In genomic region chr5:100032107-100032506, GRCm38 (mm10) we compare ENCODE assay signal across 16 mouse cellular contexts. TPM values are rescaled to one million over a fixed set of nuclear protein-coding genes. Genes with fewer than 3 reads are reported as not detected.
DNase-seq lines count a peak whose midpoint lies in the region; ATAC-seq and TF ChIP-seq lines count a peak whose summit lies in the region.
"Had no signal": no experiment of that assay in that cellular context is flagged by ENCODE, and none has a peak within 500 bp of the region (broad histone marks: within the 10 kb centered on the region; RNA-seq: fewer than 3 reads in every experiment).

No protein-coding gene starts in this region.

- H3K27ac ChIP-seq in forebrain, postnatal 0 days (ENCODE audit: low read depth, low read length): peak overlapping the region; percentile 15; the same call in 1 of the 2 replicates
- H3K27ac ChIP-seq in forebrain, embryonic 10.5 days: no peak overlapping the region
- H3K27ac ChIP-seq in midbrain, embryonic 11.5 days (ENCODE audit: low read depth, low read length): no peak overlapping the region
- no peak overlapping the region for H3K27ac ChIP-seq in midbrain, embryonic 13.5 days
- H3K27ac ChIP-seq: liver, embryonic 15.5 days had no signal

- DNase-seq in forebrain, postnatal 0 days: no peak
- no peak for DNase-seq in forebrain, embryonic 10.5 days (ENCODE audit: extremely low spot score, low spot score)
- peak; percentile 92 for DNase-seq in midbrain, embryonic 11.5 days (ENCODE audit: low spot score, missing footprints)
- no peak for DNase-seq in brain, embryonic 14.5 days (ENCODE audit: low read depth)
- no peak for DNase-seq in natural killer cell, adult 2 months (ENCODE audit: low spot score in 2 of 2)
- no peak for DNase-seq in cerebellum, postnatal 25 days
- DNase-seq: cerebellum, adult 11 months; layer of hippocampus, adult 9-11 months; right cerebral cortex, postnatal 25 days; thymus, adult 2 months had no signal

- no peaks in the 10 kb centered on the region for H3K9me3 ChIP-seq in forebrain, postnatal 0 days (ENCODE audit: low read length)
- H3K9me3 ChIP-seq in forebrain, embryonic 10.5 days: no peaks in the 10 kb centered on the region
- no peaks in the 10 kb centered on the region for H3K9me3 ChIP-seq in midbrain, embryonic 11.5 days (ENCODE audit: control insufficient read depth, low read length)
- H3K9me3 ChIP-seq in midbrain, embryonic 13.5 days: no peaks in the 10 kb centered on the region
- H3K9me3 ChIP-seq: liver, embryonic 15.5 days had no signal

- peak; percentile 28; the same call in 1 of the 2 replicates for TF ChIP-seq CTCF in forebrain, postnatal 0 days (IDR thresholded peaks at IDR 0.05; ENCODE audit: low read depth)
- TF ChIP-seq CTCF in brain, embryonic 14.5 days (IDR thresholded peaks at IDR 0.05; ENCODE audit: borderline replicate concordance, extremely low read depth, insufficient read depth, insufficient read length): 0 out of 2 replicates have a peak, but pooled peaks have one; percentile 3

- no peak overlapping the region for H3K4me2 ChIP-seq in forebrain, postnatal 0 days (ENCODE audit: low read depth)
- H3K4me2 ChIP-seq in midbrain, embryonic 11.5 days: no peak overlapping the region
- H3K4me2 ChIP-seq in midbrain, embryonic 13.5 days (replicated peaks): no peak overlapping the region
- H3K4me2 ChIP-seq: liver, embryonic 15.5 days had no signal

- ATAC-seq in forebrain, postnatal 0 days: 0 out of 2 replicates have a peak, but pooled peaks have one; percentile 10
- peak; percentile 31; the same call in 1 of the 2 replicates for ATAC-seq in midbrain, embryonic 11.5 days (ENCODE audit: low FRiP score)
- no peak for ATAC-seq in midbrain, embryonic 13.5 days
- peak; percentile 56 for ATAC-seq in megakaryocyte-erythroid progenitor cell, adult 5-6 weeks (replicated peaks; ENCODE audit: low FRiP score, low TSS enrichment, poor library complexity, severe bottlenecking)
- ATAC-seq: inflammation-experienced regulatory T-cells, adult 6 months had no signal

- H3K27me3 ChIP-seq in forebrain, postnatal 0 days (ENCODE audit: insufficient read depth, low read length): no peaks in the 10 kb centered on the region
- no peaks in the 10 kb centered on the region for H3K27me3 ChIP-seq in forebrain, embryonic 10.5 days (ENCODE audit: poor library complexity, severe bottlenecking)
- no peaks in the 10 kb centered on the region for H3K27me3 ChIP-seq in midbrain, embryonic 11.5 days (ENCODE audit: control insufficient read depth, insufficient read depth, low read length)
- H3K27me3 ChIP-seq in midbrain, embryonic 13.5 days: no peaks in the 10 kb centered on the region
- H3K27me3 ChIP-seq: liver, embryonic 15.5 days had no signal

- WGBS in forebrain, postnatal 0 days: 82% methylated on average over 2 of the region's 2 CpGs
- 84% methylated on average over 2 of the region's 2 CpGs for WGBS in forebrain, embryonic 10.5 days
- 92% methylated on average over 2 of the region's 2 CpGs for WGBS in midbrain, embryonic 11.5 days
- WGBS in midbrain, embryonic 13.5 days: 87% methylated on average over 2 of the region's 2 CpGs

- no peak overlapping the region for H3K4me3 ChIP-seq in forebrain, postnatal 0 days (ENCODE audit: low read depth, low read length)
- H3K4me3 ChIP-seq in forebrain, embryonic 10.5 days: no peak overlapping the region
- H3K4me3 ChIP-seq in midbrain, embryonic 11.5 days (ENCODE audit: low read depth, low read length): no peak overlapping the region
- no peak overlapping the region for H3K4me3 ChIP-seq in midbrain, embryonic 13.5 days (replicated peaks)
- H3K4me3 ChIP-seq: liver, embryonic 15.5 days had no signal

- no peak for TF ChIP-seq POLR2A in brain, embryonic 14.5 days (IDR thresholded peaks at IDR 0.05; ENCODE audit: borderline replicate concordance, extremely low read depth, insufficient read depth, insufficient read length, poor library complexity, severe bottlenecking)

- peaks cover 37% of the 10 kb centered on the region for H3K36me3 ChIP-seq in forebrain, postnatal 0 days (ENCODE audit: insufficient read depth)
- H3K36me3 ChIP-seq in forebrain, embryonic 10.5 days (replicated peaks): peaks cover 65% of the 10 kb centered on the region
- H3K36me3 ChIP-seq in midbrain, embryonic 11.5 days (ENCODE audit: control insufficient read depth, insufficient read depth, low read length): peaks cover 15% of the 10 kb centered on the region
- H3K36me3 ChIP-seq in midbrain, embryonic 13.5 days: peaks cover 48% of the 10 kb centered on the region

- H3K9ac ChIP-seq in forebrain, postnatal 0 days: no peak overlapping the region
- no peak overlapping the region for H3K9ac ChIP-seq in midbrain, embryonic 11.5 days (ENCODE audit: low read length)
- H3K9ac ChIP-seq in midbrain, embryonic 13.5 days (replicated peaks): no peak overlapping the region
- H3K9ac ChIP-seq: liver, embryonic 15.5 days had no signal

- no peaks in the 10 kb centered on the region for H3K4me1 ChIP-seq in forebrain, postnatal 0 days (ENCODE audit: insufficient read depth)
- peaks cover 18% of the 10 kb centered on the region for H3K4me1 ChIP-seq in forebrain, embryonic 10.5 days
- peaks cover 16% of the 10 kb centered on the region for H3K4me1 ChIP-seq in midbrain, embryonic 11.5 days (ENCODE audit: control insufficient read depth, insufficient read depth, low read length)
- H3K4me1 ChIP-seq in midbrain, embryonic 13.5 days (replicated peaks): peaks cover 29% of the 10 kb centered on the region

RNA-seq across cellular contexts. Expression of gene Hnrnpdl, which starts 7.4 kb away (rescaled TPM):
- 176 and 207 TPM in 2 replicates for total RNA-seq in forebrain, postnatal 0 days (2014; rRNA removed)
- 236 and 246 TPM in 2 replicates for polyA plus RNA-seq in forebrain, postnatal 0 days (2015; fragmentation: Nextera tagmentation; extraction: Ambion mirVana)
- 246 and 247 TPM in 2 replicates for polyA plus RNA-seq in forebrain, embryonic 10.5 days (2016; fragmentation: Nextera tagmentation; extraction: Ambion mirVana)
- 289 and 297 TPM in 2 replicates for polyA plus RNA-seq in midbrain, embryonic 11.5 days (2014; fragmentation: Nextera tagmentation; extraction: Ambion mirVana)
- 270 and 276 TPM in 2 replicates for polyA plus RNA-seq in midbrain, embryonic 13.5 days (2015; fragmentation: Nextera tagmentation; extraction: Ambion mirVana)
- 454 and 560 TPM in 2 replicates for polyA plus RNA-seq in brain, embryonic 14.5 days (2012; rRNA removed)
- 265 and 360 TPM in 2 replicates for total RNA-seq in megakaryocyte-erythroid progenitor cell, adult 5-6 weeks (2014; fragmentation: Nextera tagmentation)
- total RNA-seq in megakaryocyte-erythroid progenitor cell, adult 5-6 weeks (2017): 553 and 613 TPM in 2 replicates

RNA-seq across cellular contexts. Expression of gene Enoph1, which starts 7.7 kb away (rescaled TPM):
- total RNA-seq in forebrain, postnatal 0 days (2014; rRNA removed): 66.5 and 67.6 TPM in 2 replicates
- polyA plus RNA-seq in forebrain, postnatal 0 days (2015; fragmentation: Nextera tagmentation; extraction: Ambion mirVana): 49.7 and 58.6 TPM in 2 replicates
- 62.8 and 66.9 TPM in 2 replicates for polyA plus RNA-seq in forebrain, embryonic 10.5 days (2016; fragmentation: Nextera tagmentation; extraction: Ambion mirVana)
- polyA plus RNA-seq in midbrain, embryonic 11.5 days (2014; fragmentation: Nextera tagmentation; extraction: Ambion mirVana): 43.2 and 44.5 TPM in 2 replicates
- polyA plus RNA-seq in midbrain, embryonic 13.5 days (2015; fragmentation: Nextera tagmentation; extraction: Ambion mirVana): 39.4 and 40.5 TPM in 2 replicates
- 57.5 and 59.5 TPM in 2 replicates for polyA plus RNA-seq in brain, embryonic 14.5 days (2012; rRNA removed)
- 34.2 and 38.1 TPM in 2 replicates for total RNA-seq in megakaryocyte-erythroid progenitor cell, adult 5-6 weeks (2014; fragmentation: Nextera tagmentation)
- 30.1 and 39.3 TPM in 2 replicates for total RNA-seq in megakaryocyte-erythroid progenitor cell, adult 5-6 weeks (2017)

RNA-seq across cellular contexts. Expression of gene 4930524J08Rik, which starts 53.2 kb away (rescaled TPM):
- 5.0 and 9.0 TPM in 2 replicates for total RNA-seq in forebrain, postnatal 0 days (2014; rRNA removed)
- 3.1 and 3.3 TPM in 2 replicates for polyA plus RNA-seq in forebrain, postnatal 0 days (2015; fragmentation: Nextera tagmentation; extraction: Ambion mirVana)
- 1.7 and 2.2 TPM in 2 replicates for polyA plus RNA-seq in forebrain, embryonic 10.5 days (2016; fragmentation: Nextera tagmentation; extraction: Ambion mirVana)
- polyA plus RNA-seq in midbrain, embryonic 11.5 days (2014; fragmentation: Nextera tagmentation; extraction: Ambion mirVana): 2.0 and 2.3 TPM in 2 replicates
- polyA plus RNA-seq in midbrain, embryonic 13.5 days (2015; fragmentation: Nextera tagmentation; extraction: Ambion mirVana): 3.4 and 4.0 TPM in 2 replicates
- 3.4 and 4.9 TPM in 2 replicates for polyA plus RNA-seq in brain, embryonic 14.5 days (2012; rRNA removed)
- total RNA-seq in megakaryocyte-erythroid progenitor cell, adult 5-6 weeks (2014; fragmentation: Nextera tagmentation): 2.8 TPM in 1 of 2 replicates, not detected in the other
- 6.2 TPM in 1 of 2 replicates, not detected in the other for total RNA-seq in megakaryocyte-erythroid progenitor cell, adult 5-6 weeks (2017)
- total RNA-seq: gastrocnemius, adult 18-20 months; monocyte, adult 5-6 weeks had no signal
- polyA plus RNA-seq: inflammation-experienced regulatory T-cells, adult 6 months had no signal

RNA-seq across cellular contexts. Expression of gene Hnrnpd, which starts 53.4 kb away (rescaled TPM):
- 35.9 and 45.7 TPM in 2 replicates for total RNA-seq in forebrain, postnatal 0 days (2014; rRNA removed)
- polyA plus RNA-seq in forebrain, postnatal 0 days (2015; fragmentation: Nextera tagmentation; extraction: Ambion mirVana): 93.0 and 120 TPM in 2 replicates
- 200 and 207 TPM in 2 replicates for polyA plus RNA-seq in forebrain, embryonic 10.5 days (2016; fragmentation: Nextera tagmentation; extraction: Ambion mirVana)
- 282 and 289 TPM in 2 replicates for polyA plus RNA-seq in midbrain, embryonic 11.5 days (2014; fragmentation: Nextera tagmentation; extraction: Ambion mirVana)
- polyA plus RNA-seq in midbrain, embryonic 13.5 days (2015; fragmentation: Nextera tagmentation; extraction: Ambion mirVana): 135 and 217 TPM in 2 replicates
- polyA plus RNA-seq in brain, embryonic 14.5 days (2012; rRNA removed): 244 and 283 TPM in 2 replicates
- total RNA-seq in megakaryocyte-erythroid progenitor cell, adult 5-6 weeks (2014; fragmentation: Nextera tagmentation): 420 and 448 TPM in 2 replicates
- 177 and 197 TPM in 2 replicates for total RNA-seq in megakaryocyte-erythroid progenitor cell, adult 5-6 weeks (2017)
